Mouse (Mus musculus): ENCODE data around the gene Parp16. TPM values are rescaled to one million over a fixed set of nuclear protein-coding genes. Genes with fewer than 3 reads are reported as not detected.

The Parp16 gene
- polyA plus RNA-seq (2012; rRNA removed): 4.9 and 6.8 TPM in 2 replicates

DNA sequence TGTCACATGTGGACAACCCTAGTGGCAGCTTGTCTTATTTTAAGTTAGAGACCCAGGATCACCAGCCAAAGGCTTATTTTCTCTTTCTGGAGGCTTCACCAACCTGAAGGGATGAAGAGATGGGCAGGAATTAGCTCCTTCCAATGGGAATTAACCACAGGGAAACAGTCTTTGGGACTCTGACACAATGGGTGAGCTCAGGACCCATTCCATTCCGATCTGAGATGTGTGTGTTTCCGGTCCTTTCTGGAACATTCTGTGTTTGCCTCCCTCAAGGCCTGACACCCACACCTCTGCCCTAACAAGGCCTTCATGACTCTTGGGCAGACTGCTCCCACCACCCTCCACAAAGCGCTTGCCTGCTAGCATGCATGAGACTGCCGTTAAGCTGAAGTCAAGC lies at the start of gene Parp16:
Gene Parp16, plus strand, starts transcription at position 301 of the 400 bp plus-strand sequence.

GRCm38 (mm10) chr9:65264959-65265358 lies 69.8 kb downstream of the Parp16 start, which contains the start of gene Cilp:
Gene Cilp, plus strand, starts transcription at chr9:65265180.

Other genes with a start within 250 kb of the Parp16 start
- 0.06 and 0.07 TPM in 2 replicates for gene Slc24a1, start 243.7 kb upstream of the Parp16 start, polyA plus RNA-seq (2012; rRNA removed)
- 34.6 and 36.3 TPM in 2 replicates for gene Ints14, start 234.4 kb upstream of the Parp16 start, polyA plus RNA-seq (2012; rRNA removed)
- 104 and 119 TPM in 2 replicates for gene Hacd3, start 173.7 kb upstream of the Parp16 start, polyA plus RNA-seq (2012; rRNA removed)
- gene Dpp8, start 162.9 kb upstream of the Parp16 start, polyA plus RNA-seq (2012; rRNA removed): 55.1 and 59.0 TPM in 2 replicates
- gene Igdcc4, start 93.9 kb upstream of the Parp16 start, polyA plus RNA-seq (2012; rRNA removed): 28.8 and 39.9 TPM in 2 replicates
- gene Igdcc3, start 54.2 kb upstream of the Parp16 start, polyA plus RNA-seq (2012; rRNA removed): 14.3 and 17.3 TPM in 2 replicates
- gene Cilp, start 69.8 kb downstream of the Parp16 start, polyA plus RNA-seq (2012; rRNA removed): 0.23 and 0.93 TPM in 2 replicates
- gene Clpx, start 98.9 kb downstream of the Parp16 start, polyA plus RNA-seq (2012; rRNA removed): 21.0 and 21.8 TPM in 2 replicates
- gene Pdcd7, start 150.8 kb downstream of the Parp16 start, polyA plus RNA-seq (2012; rRNA removed): 15.6 and 16.1 TPM in 2 replicates
- 5.6 and 6.2 TPM in 2 replicates for gene Ubap1l, start 165.7 kb downstream of the Parp16 start, polyA plus RNA-seq (2012; rRNA removed)
- 0.42 and 0.75 TPM in 2 replicates for gene Kbtbd13, start 196.3 kb downstream of the Parp16 start, polyA plus RNA-seq (2012; rRNA removed)
- 6.1 and 7.1 TPM in 2 replicates for gene Rasl12, start 203.2 kb downstream of the Parp16 start, polyA plus RNA-seq (2012; rRNA removed)
- not detected in 2 replicates for gene Slc51b, start 227.6 kb downstream of the Parp16 start, polyA plus RNA-seq (2012; rRNA removed)
- gene Mtfmt, start 240.4 kb downstream of the Parp16 start, polyA plus RNA-seq (2012; rRNA removed): 25.3 and 27.0 TPM in 2 replicates